Mouse (Mus musculus) limb, embryonic 11.5 days (tissue): ENCODE data around the gene Atf7. TPM values are rescaled to one million over a fixed set of nuclear protein-coding genes. Genes with fewer than 3 reads are reported as not detected.

Experiments
- ATAC-seq: fragments of 200-750 bp; cut with Nextera tagmentation; 2 replicates; pipeline ENCODE4 v1.8.0; 2017; ENCODE audit warnings: low read depth; ENCODE audit not compliant: insufficient number of reproducible peaks, low FRiP score, low TSS enrichment
- DNase-seq: peaks from one replicate; pipeline ENCODE4 v3.0.0-alpha.2; 2015; ENCODE audit warnings: low spot score
- H3K27ac ChIP-seq: fragments of 300-500 bp; sonication (generic); replicated peaks from 2 replicates; pipeline ENCODE4 v1.5.1; 2014; ENCODE audit warnings: low read depth, mild to moderate bottlenecking, low read length
- H3K27me3 ChIP-seq: fragments of 300-500 bp; sonication (generic); 2 replicates; pipeline ENCODE4 v1.6.1; 2014; ENCODE audit warnings: mild to moderate bottlenecking, low read length, mixed read lengths; ENCODE audit not compliant: control insufficient read depth, insufficient read depth
- H3K36me3 ChIP-seq: fragments of 300-500 bp; sonication (generic); 2 replicates; pipeline ENCODE4 v1.6.1; 2014; ENCODE audit warnings: mild to moderate bottlenecking, low read length, moderate library complexity, mixed read lengths; ENCODE audit not compliant: control insufficient read depth, insufficient read depth
- H3K4me1 ChIP-seq: fragments of 300-500 bp; sonication (generic); 2 replicates; pipeline ENCODE4 v1.6.1; 2014; ENCODE audit warnings: low read length, mixed read lengths; ENCODE audit not compliant: control insufficient read depth, insufficient read depth
- H3K4me2 ChIP-seq: fragments of 300-500 bp; sonication (generic); 2 replicates; pipeline ENCODE4 v1.6.1; 2014; ENCODE audit warnings: low read depth, mild to moderate bottlenecking, moderate library complexity; ENCODE audit not compliant: severe bottlenecking
- H3K4me3 ChIP-seq: fragments of 300-500 bp; sonication (generic); 2 replicates; pipeline ENCODE4 v1.5.1; 2014; ENCODE audit warnings: low read depth, low read length
- H3K9ac ChIP-seq: fragments of 300-500 bp; sonication (generic); 2 replicates; pipeline ENCODE4 v1.6.1; 2014; ENCODE audit warnings: mild to moderate bottlenecking, low read length
- H3K9me3 ChIP-seq: fragments of 300-500 bp; sonication (generic); 2 replicates; pipeline ENCODE4 v1.6.1; 2016; ENCODE audit warnings: low read length; ENCODE audit not compliant: control insufficient read depth
- WGBS: fragments of 180-500 bp; shearing (Covaris S2); extraction: QIAGEN DNeasy Blood & Tissue Kit; methylation state at CpG from one replicate; pipeline ENCODE4 v1.1.7; 2014; 5-methylcytosine and 5-hydroxymethylcytosine counted together
- polyA plus RNA-seq: library from polyadenylated mRNA; unstranded; fragments of >200 nt; fragmentation: Nextera tagmentation; extraction: Ambion mirVana; gene quantifications from 2 replicates; pipeline ENCODE4 v1.2.1, GENCODE M21; 2014

Gene Atf7
- polyA plus RNA-seq, 1 experiment from 2014 or later = 19.7 TPM

DNA sequence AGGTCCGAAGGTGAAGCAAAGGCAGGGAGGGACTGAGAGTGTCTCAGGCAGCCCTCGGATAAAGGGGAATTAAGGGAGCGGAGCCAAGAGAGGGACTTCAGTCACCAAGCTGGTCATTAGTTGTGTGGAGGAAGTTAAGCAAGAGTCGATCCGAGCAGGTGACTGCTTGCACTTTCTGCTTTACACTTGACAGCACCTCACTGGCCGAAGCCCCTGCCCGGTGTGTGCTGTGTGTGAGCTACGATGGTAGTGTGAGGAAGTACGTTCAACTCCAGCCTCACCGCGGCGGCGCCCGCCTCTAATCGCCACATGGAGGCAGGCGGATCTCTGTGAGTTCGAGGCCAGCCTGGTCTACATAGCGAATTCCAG, 407 bp upstream of the Atf7 start:
- peak overlapping the region; percentile 96 for H3K27ac ChIP-seq
- WGBS = under 1% methylated on average over 18 of the region's 18 CpGs
- H3K36me3 ChIP-seq = no peaks in the 10 kb centered on the region
- DNase-seq (no peak), ATAC-seq (peak; percentile 11; the same call in 1 of the 2 replicates)
- H3K9ac ChIP-seq = peak overlapping the region; percentile 80
- H3K27me3 ChIP-seq = no peaks in the 10 kb centered on the region
- peak overlapping the region; percentile 83 for H3K4me2 ChIP-seq
- peak overlapping the region; percentile 61 for H3K4me3 ChIP-seq
- H3K9me3 ChIP-seq = no peaks in the 10 kb centered on the region
- peaks cover 10% of the 10 kb centered on the region; the same call in 1 of the 2 replicates for H3K4me1 ChIP-seq

DNA sequence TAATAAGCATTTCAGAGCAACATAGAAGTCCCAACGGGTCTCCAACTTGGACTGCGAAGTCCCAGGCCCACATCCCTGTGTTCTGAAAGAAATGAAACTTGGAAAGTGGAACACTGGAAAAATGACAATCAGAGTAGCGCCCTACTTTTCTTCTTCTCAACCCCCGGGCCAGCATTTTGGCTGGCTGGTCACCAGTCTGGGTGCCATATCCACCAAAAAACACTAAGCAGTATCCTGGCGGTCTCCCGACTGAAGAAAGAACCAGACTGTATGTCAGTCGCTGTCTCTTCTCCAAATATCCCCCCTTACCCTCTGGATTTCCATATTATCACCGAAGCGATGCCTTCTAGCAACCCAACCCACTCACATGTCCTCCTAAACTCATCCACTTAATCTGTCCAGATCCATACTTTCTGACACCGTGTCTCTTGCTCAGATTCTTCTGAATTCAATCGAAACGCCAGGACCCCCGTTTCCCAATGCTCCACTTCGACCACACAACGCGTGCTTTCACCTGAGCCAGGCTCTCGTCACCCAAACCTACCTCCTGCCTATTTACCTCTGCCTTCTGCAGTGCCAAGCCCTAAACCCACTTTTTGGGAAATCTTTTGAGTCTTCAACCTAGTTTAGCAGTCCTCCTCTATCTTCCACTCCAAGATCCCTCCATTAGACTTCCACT, 834 bp downstream of the Atf7 start:
- peaks cover 10% of the 10 kb centered on the region; the same call in 1 of the 2 replicates for H3K4me1 ChIP-seq
- WGBS = 5% methylated on average over 17 of the region's 17 CpGs
- no peaks in the 10 kb centered on the region for H3K9me3 ChIP-seq
- H3K36me3 ChIP-seq = no peaks in the 10 kb centered on the region
- H3K27me3 ChIP-seq = no peaks in the 10 kb centered on the region
- H3K27ac ChIP-seq = peak overlapping the region; percentile 52; the same call in 1 of the 2 replicates
- H3K4me2 ChIP-seq = peak overlapping the region; percentile 83
- DNase-seq (no peak), ATAC-seq (no peak)
- peak overlapping the region; percentile 61 for H3K4me3 ChIP-seq
- H3K9ac ChIP-seq = peak overlapping the region; percentile 80

DNA sequence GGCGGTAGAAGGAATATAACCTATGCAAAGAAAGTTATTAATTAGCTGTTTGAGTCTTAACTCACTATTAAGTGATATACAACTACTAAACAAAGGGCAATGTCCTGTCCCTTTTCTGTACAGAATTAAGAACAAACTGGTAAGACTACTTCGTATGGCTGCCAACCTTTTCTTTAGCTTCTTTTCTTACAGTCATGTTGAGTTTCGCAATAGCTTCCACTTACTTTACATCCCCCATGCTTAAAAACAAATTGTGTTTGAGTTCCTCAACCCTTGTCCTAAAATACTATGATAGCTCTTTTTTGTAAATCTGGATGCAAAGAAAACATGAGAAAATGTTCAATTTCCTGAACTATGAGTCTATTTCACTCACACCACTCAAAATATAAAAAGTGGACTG, 2.1 kb downstream of the Atf7 start:
- H3K4me3 ChIP-seq = no peak overlapping the region
- ATAC-seq = no peak
- no peak overlapping the region for H3K9ac ChIP-seq
- no peaks in the 10 kb centered on the region for H3K9me3 ChIP-seq
- no peak overlapping the region for H3K27ac ChIP-seq
- no peaks in the 10 kb centered on the region for H3K36me3 ChIP-seq
- no peak overlapping the region for H3K4me2 ChIP-seq
- peaks cover 10% of the 10 kb centered on the region; the same call in 1 of the 2 replicates for H3K4me1 ChIP-seq
- no peak for DNase-seq
- WGBS = 95% methylated on average over 3 of the region's 3 CpGs
- H3K27me3 ChIP-seq = no peaks in the 10 kb centered on the region

DNA sequence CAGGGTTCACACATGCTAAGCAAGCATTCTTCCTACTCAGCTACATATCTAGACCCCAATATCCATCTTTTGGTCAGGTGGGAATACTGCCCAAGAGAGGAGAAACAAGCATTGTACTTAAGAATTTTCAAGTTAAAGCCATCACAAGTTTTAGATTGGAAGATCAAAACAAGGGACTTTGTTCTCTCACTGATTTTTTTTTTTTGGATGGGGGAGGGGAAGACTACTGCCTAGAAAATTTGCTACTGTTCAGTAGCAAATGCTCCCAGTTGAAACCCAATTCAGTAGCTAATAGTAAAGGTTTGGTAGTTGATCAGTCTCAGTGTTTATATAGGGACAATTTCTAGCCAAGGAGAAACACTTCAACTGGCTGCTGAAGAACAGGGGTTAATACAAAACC, 2.7 kb downstream of the Atf7 start:
- Histone ChIP-seq H3K36me3 (no peaks in the 10 kb centered on the region), H3K9me3 (no peaks in the 10 kb centered on the region), H3K4me3 (no peak overlapping the region), H3K4me2 (no peak overlapping the region), H3K9ac (no peak overlapping the region), H3K4me1 (peaks cover 10% of the 10 kb centered on the region; the same call in 1 of the 2 replicates), H3K27ac (no peak overlapping the region), H3K27me3 (no peaks in the 10 kb centered on the region)
- DNase-seq = no peak
- no peak for ATAC-seq

DNA sequence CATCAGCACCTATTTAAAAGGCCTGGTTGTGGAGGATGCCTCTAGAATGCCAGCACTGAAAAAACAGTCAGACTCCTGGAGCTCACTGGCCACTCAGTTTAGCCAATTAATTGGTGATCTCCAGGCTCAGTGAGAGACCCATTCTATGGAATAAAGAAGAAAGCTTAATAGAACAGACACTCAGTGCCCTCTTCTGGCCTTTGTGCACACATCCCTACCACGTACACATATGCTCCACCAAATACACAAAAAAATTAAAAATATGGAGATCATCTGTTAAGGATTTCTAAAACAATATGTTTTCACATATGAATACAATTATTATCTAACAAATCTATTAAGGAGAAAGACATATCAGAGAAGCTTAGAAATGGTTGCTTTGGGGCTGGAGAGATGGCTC, 4.5 kb downstream of the Atf7 start:
- 91% methylated on average over 1 of the region's 1 CpGs for WGBS
- no peaks in the 10 kb centered on the region for H3K27me3 ChIP-seq
- ATAC-seq = no peak
- H3K9me3 ChIP-seq = no peaks in the 10 kb centered on the region
- no peaks in the 10 kb centered on the region for H3K36me3 ChIP-seq
- H3K4me2 ChIP-seq = no peak overlapping the region
- no peak overlapping the region for H3K27ac ChIP-seq
- no peak overlapping the region for H3K9ac ChIP-seq
- no peak for DNase-seq
- H3K4me1 ChIP-seq = peaks cover 7% of the 10 kb centered on the region; the same call in 1 of the 2 replicates
- no peak overlapping the region for H3K4me3 ChIP-seq

DNA sequence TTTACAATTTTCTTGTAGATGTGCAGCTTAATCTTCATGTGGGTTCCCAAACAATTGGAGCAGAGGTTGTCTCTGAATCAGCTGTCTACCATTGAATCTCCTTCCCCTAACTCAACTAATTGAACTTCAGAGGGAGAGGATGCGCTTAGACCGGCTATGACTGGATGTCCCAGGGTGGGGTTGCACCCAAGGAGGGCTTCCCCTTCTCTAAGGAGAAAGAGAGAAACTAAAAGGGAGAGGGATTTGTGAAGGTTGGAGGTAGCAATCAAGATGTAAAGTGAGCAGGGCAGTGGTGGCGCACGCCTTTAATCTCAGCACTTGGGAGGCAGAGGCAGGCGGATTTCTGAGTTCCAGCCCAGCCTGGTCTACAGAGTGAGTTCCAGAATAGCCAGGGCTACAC, 5.8 kb downstream of the Atf7 start:
- Histone ChIP-seq H3K9me3 (no peaks in the 10 kb centered on the region), H3K36me3 (no peaks in the 10 kb centered on the region), H3K4me2 (no peak overlapping the region), H3K4me1 (peaks cover 7% of the 10 kb centered on the region; the same call in 1 of the 2 replicates), H3K9ac (no peak overlapping the region), H3K4me3 (no peak overlapping the region), H3K27me3 (no peaks in the 10 kb centered on the region), H3K27ac (no peak overlapping the region)
- DNase-seq = no peak
- no peak for ATAC-seq
- 93% methylated on average over 5 of the region's 5 CpGs for WGBS

DNA sequence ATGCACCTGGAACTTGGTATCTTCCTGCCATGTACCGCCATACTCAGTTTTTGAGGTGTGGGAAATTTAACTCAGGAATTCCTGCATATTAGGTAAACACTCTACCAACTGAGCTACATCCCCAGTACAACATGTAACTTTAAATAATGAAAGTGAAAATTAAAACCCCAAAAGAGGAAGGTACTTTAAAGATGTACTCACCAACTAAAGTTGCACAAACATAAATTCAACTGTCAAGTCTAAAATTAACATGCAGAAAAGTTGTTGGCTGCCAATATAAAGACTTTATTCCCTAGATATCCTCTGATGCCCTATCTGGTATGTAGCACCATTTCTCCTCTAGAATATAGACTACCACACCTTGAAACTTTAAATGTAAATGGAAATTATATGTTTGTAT, 7.6 kb downstream of the Atf7 start:
- Histone ChIP-seq H3K4me3 (no peak overlapping the region), H3K4me2 (no peak overlapping the region), H3K36me3 (no peaks in the 10 kb centered on the region), H3K9ac (no peak overlapping the region), H3K9me3 (no peaks in the 10 kb centered on the region), H3K4me1 (no peaks in the 10 kb centered on the region), H3K27me3 (no peaks in the 10 kb centered on the region), H3K27ac (no peak overlapping the region)
- DNase-seq (no peak), ATAC-seq (no peak)
- WGBS = 95% methylated on average over 1 of the region's 1 CpGs

DNA sequence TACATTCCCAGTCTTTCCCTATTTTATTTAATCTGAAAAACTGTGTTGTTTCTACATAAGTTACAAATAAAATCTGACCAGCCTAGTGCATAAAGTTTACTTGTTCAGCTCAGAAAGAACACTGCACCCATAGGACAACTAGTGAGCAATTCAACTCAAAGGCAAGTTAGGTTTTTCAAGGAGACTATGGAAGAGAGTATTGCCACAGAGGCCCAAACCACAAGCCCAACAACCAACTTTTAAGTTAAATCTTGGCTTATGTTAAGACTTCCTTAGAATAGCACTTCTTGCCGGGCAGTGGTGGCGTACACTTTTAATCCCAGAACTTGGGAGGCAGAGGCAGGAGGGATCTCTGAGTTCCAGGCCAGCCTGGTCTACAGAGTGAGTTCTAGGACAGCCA, 9.1 kb downstream of the Atf7 start:
- no peaks in the 10 kb centered on the region for H3K4me1 ChIP-seq
- no peaks in the 10 kb centered on the region for H3K27me3 ChIP-seq
- H3K4me2 ChIP-seq = no peak overlapping the region
- WGBS = 91% methylated on average over 2 of the region's 2 CpGs
- ATAC-seq (no peak), DNase-seq (no peak)
- no peak overlapping the region for H3K4me3 ChIP-seq
- H3K9me3 ChIP-seq = no peaks in the 10 kb centered on the region
- no peak overlapping the region for H3K27ac ChIP-seq
- H3K36me3 ChIP-seq = no peaks in the 10 kb centered on the region
- H3K9ac ChIP-seq = no peak overlapping the region

DNA sequence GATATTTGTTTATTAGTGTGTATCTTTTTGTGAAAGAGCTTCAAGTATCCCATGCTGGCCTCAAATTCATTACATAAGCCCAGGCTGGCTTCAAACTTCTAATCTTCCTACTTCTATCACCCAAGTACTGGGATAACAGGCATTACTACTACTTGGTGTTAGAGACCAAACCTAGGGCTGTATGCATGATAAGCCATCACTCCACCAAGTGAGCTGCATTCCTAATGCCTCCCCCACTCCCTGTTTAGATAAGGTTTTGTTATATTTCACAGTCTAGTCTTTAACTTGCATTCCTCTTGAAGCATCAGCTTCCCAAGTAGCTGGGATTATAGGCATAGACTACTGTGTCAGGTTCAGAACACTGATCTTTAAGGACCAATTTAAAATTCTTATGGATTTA, 11.0 kb downstream of the Atf7 start:
- Histone ChIP-seq H3K4me3 (no peak overlapping the region), H3K4me2 (no peak overlapping the region), H3K36me3 (no peaks in the 10 kb centered on the region), H3K27me3 (no peaks in the 10 kb centered on the region), H3K27ac (no peak overlapping the region), H3K9ac (no peak overlapping the region), H3K4me1 (no peaks in the 10 kb centered on the region), H3K9me3 (no peaks in the 10 kb centered on the region)
- DNase-seq (no peak), ATAC-seq (no peak)
